Mouse (Mus musculus): Measurements from ENCODE around the gene Myl6. TPM values are rescaled to one million over a fixed set of nuclear protein-coding genes. Genes with fewer than 3 reads are reported as not detected.

Myl6 gene
- total and polyA plus RNA-seq, 3 experiments, result 266 to 1,414 (median 359) TPM

GRCm38 (mm10) chr10:128504641-128505370 is 10.9 kb upstream of the Myl6 start:
- ATAC-seq (ENCODE audit: extremely low read depth, insufficient number of reproducible peaks, low FRiP score, poor library complexity, severe bottlenecking) (peak; percentile 89), DNase-seq (ENCODE audit: low spot score) (peak; percentile 41)
- no peaks in the 10 kb centered on the region for H3K27me3 ChIP-seq (ENCODE audit: insufficient read depth, low read length)
- peaks cover 60% of the 10 kb centered on the region for H3K36me3 ChIP-seq (replicated peaks)
- H3K9me3 ChIP-seq (replicated peaks), result 0 out of 2 replicates have a peak, but pooled peaks cover 4% of the 10 kb centered on the region
- TF ChIP-seq CTCF (IDR thresholded peaks at IDR 0.05; ENCODE audit: low read depth, low read length) (no peak), GATA2 (IDR thresholded peaks at IDR 0.05; ENCODE audit: borderline replicate concordance, low read depth, low read length) (peak; percentile 45; the same call in 1 of the 2 replicates), GATA1 (IDR thresholded peaks at IDR 0.05; ENCODE audit: borderline replicate concordance, low read length) (no peak)
- H3K4me3 ChIP-seq (ENCODE audit: low read depth, low read length), result peak overlapping the region; percentile 62; the same call in 1 of the 2 replicates
- peaks cover 49% of the 10 kb centered on the region for H3K4me1 ChIP-seq (ENCODE audit: insufficient read depth, low read depth, low read length)

- no peak for TF ChIP-seq POLR2AphosphoS5 (IDR thresholded peaks at IDR 0.05; ENCODE audit: insufficient replicate concordance, low read depth, low read length)
- TF ChIP-seq CTCF (IDR thresholded peaks at IDR 0.05; ENCODE audit: low read depth, low read length), result no peak
- no peak for TF ChIP-seq GATA1 (IDR thresholded peaks at IDR 0.05; ENCODE audit: borderline replicate concordance, low read length)
- no peak for TF ChIP-seq TAL1 (conservative IDR thresholded peaks at IDR 0.05; ENCODE audit: low read depth, low read length)
- no peak for TF ChIP-seq GATA2 (IDR thresholded peaks at IDR 0.05; ENCODE audit: borderline replicate concordance, low read depth, low read length)
- Histone ChIP-seq H3K4me1 (ENCODE audit: insufficient read depth, low read depth, low read length) (peaks cover 57% of the 10 kb centered on the region), H3K9me3 (replicated peaks) (0 out of 2 replicates have a peak, but pooled peaks cover 4% of the 10 kb centered on the region), H3K36me3 (replicated peaks) (peaks cover 52% of the 10 kb centered on the region), H3K4me3 (ENCODE audit: low read depth, low read length) (no peak overlapping the region), H3K27me3 (ENCODE audit: insufficient read depth, low read length) (no peaks in the 10 kb centered on the region)
- ATAC-seq (ENCODE audit: extremely low read depth, insufficient number of reproducible peaks, low FRiP score, poor library complexity, severe bottlenecking) (no peak), DNase-seq (ENCODE audit: low spot score) (no peak)
Observed at GRCm38 (mm10) chr10:128504012-128504411, 10.1 kb upstream of the Myl6 start.

GRCm38 (mm10) chr10:128503532-128503931 is 9.6 kb upstream of the Myl6 start:
- no peak overlapping the region for H3K4me3 ChIP-seq (ENCODE audit: low read depth, low read length)
- no peak for ATAC-seq (ENCODE audit: extremely low read depth, insufficient number of reproducible peaks, low FRiP score, poor library complexity, severe bottlenecking)

GRCm38 (mm10) chr10:128502341-128502740 is 8.4 kb upstream of the Myl6 start:
- Histone ChIP-seq H3K4me1 (ENCODE audit: insufficient read depth, low read depth, low read length) (peaks cover 69% of the 10 kb centered on the region), H3K36me3 (replicated peaks) (peaks cover 44% of the 10 kb centered on the region), H3K9me3 (replicated peaks) (0 out of 2 replicates have a peak, but pooled peaks cover 4% of the 10 kb centered on the region), H3K4me3 (ENCODE audit: low read depth, low read length) (no peak overlapping the region), H3K27me3 (ENCODE audit: insufficient read depth, low read length) (no peaks in the 10 kb centered on the region)
- DNase-seq (ENCODE audit: low spot score), result no peak
- no peak for ATAC-seq (ENCODE audit: extremely low read depth, insufficient number of reproducible peaks, low FRiP score, poor library complexity, severe bottlenecking)
- TF ChIP-seq GATA1 (IDR thresholded peaks at IDR 0.05; ENCODE audit: borderline replicate concordance, low read length), result no peak
- TF ChIP-seq CTCF (IDR thresholded peaks at IDR 0.05; ENCODE audit: low read depth, low read length), result no peak
- no peak for TF ChIP-seq TAL1 (conservative IDR thresholded peaks at IDR 0.05; ENCODE audit: low read depth, low read length)
- TF ChIP-seq GATA2 (IDR thresholded peaks at IDR 0.05; ENCODE audit: borderline replicate concordance, low read depth, low read length), result no peak
- TF ChIP-seq POLR2AphosphoS5 (IDR thresholded peaks at IDR 0.05; ENCODE audit: insufficient replicate concordance, low read depth, low read length), result no peak

More at GRCm38 (mm10) chr10:128503532-128503931, 9.6 kb upstream of the Myl6 start:
- Histone ChIP-seq H3K9me3 (replicated peaks) (0 out of 2 replicates have a peak, but pooled peaks cover 4% of the 10 kb centered on the region), H3K27me3 (ENCODE audit: insufficient read depth, low read length) (no peaks in the 10 kb centered on the region), H3K36me3 (replicated peaks) (peaks cover 49% of the 10 kb centered on the region), H3K4me1 (ENCODE audit: insufficient read depth, low read depth, low read length) (peaks cover 57% of the 10 kb centered on the region)
- no peak for DNase-seq (ENCODE audit: low spot score)
- TF ChIP-seq CTCF (IDR thresholded peaks at IDR 0.05; ENCODE audit: low read depth, low read length) (no peak), GATA2 (IDR thresholded peaks at IDR 0.05; ENCODE audit: borderline replicate concordance, low read depth, low read length) (no peak), POLR2AphosphoS5 (IDR thresholded peaks at IDR 0.05; ENCODE audit: insufficient replicate concordance, low read depth, low read length) (no peak), GATA1 (IDR thresholded peaks at IDR 0.05; ENCODE audit: borderline replicate concordance, low read length) (no peak), TAL1 (conservative IDR thresholded peaks at IDR 0.05; ENCODE audit: low read depth, low read length) (no peak)

DNA sequence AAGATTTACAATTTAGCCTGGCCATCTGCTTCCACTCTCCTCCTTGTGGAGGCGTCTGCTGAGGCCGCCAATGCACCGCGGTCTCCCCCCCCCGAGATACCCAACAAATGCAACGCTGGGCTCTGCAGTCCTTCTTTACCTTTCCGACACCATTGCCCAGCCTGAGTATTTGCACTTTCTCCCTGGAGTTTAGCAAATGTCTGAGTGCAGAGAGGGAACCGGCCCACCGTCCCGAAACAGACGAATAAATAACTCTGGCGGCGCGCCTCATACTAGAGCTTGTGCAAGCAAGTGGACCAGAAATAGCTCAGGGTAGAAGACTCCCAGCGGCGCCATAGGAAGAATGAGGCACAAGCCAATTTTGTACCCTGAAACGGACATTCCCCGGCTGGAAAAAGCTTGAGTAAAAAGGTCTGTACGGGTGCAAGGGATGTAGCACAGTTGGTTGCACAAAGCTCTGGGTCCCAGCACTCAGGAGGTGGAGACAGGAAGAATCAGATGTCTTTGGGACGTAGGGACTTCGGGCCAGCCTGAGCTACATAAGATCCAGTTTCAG is 5.2 kb upstream of the Myl6 start:
- DNase-seq (ENCODE audit: low spot score) (no peak), ATAC-seq (ENCODE audit: extremely low read depth, insufficient number of reproducible peaks, low FRiP score, poor library complexity, severe bottlenecking) (no peak)
- H3K36me3 ChIP-seq (replicated peaks), result peaks cover 42% of the 10 kb centered on the region
- H3K27me3 ChIP-seq (ENCODE audit: insufficient read depth, low read length), result no peaks in the 10 kb centered on the region
- peak overlapping the region; percentile 72 for H3K4me3 ChIP-seq (ENCODE audit: low read depth, low read length)
- no peak for TF ChIP-seq POLR2AphosphoS5 (IDR thresholded peaks at IDR 0.05; ENCODE audit: insufficient replicate concordance, low read depth, low read length)
- TF ChIP-seq CTCF (IDR thresholded peaks at IDR 0.05; ENCODE audit: low read depth, low read length), result no peak
- TF ChIP-seq GATA2 (IDR thresholded peaks at IDR 0.05; ENCODE audit: borderline replicate concordance, low read depth, low read length), result no peak
- no peak for TF ChIP-seq GATA1 (IDR thresholded peaks at IDR 0.05; ENCODE audit: borderline replicate concordance, low read length)
- no peak for TF ChIP-seq TAL1 (conservative IDR thresholded peaks at IDR 0.05; ENCODE audit: low read depth, low read length)
- H3K9me3 ChIP-seq (replicated peaks), result no peaks in the 10 kb centered on the region
- peaks cover 77% of the 10 kb centered on the region for H3K4me1 ChIP-seq (ENCODE audit: insufficient read depth, low read depth, low read length)

- TF ChIP-seq CTCF (IDR thresholded peaks at IDR 0.05; ENCODE audit: low read depth, low read length), result no peak
- no peak for TF ChIP-seq POLR2AphosphoS5 (IDR thresholded peaks at IDR 0.05; ENCODE audit: insufficient replicate concordance, low read depth, low read length)
- DNase-seq (ENCODE audit: low spot score) (peak; percentile 95), ATAC-seq (ENCODE audit: extremely low read depth, insufficient number of reproducible peaks, low FRiP score, poor library complexity, severe bottlenecking) (peak; percentile 90)
- H3K9me3 ChIP-seq (replicated peaks), result no peaks in the 10 kb centered on the region
- no peaks in the 10 kb centered on the region for H3K27me3 ChIP-seq (ENCODE audit: insufficient read depth, low read length)
- H3K36me3 ChIP-seq (replicated peaks), result peaks cover 40% of the 10 kb centered on the region
- peaks cover 71% of the 10 kb centered on the region for H3K4me1 ChIP-seq (ENCODE audit: insufficient read depth, low read depth, low read length)
- H3K4me3 ChIP-seq (ENCODE audit: low read depth, low read length), result peak within 1 kb of the TSS; percentile 72
Observed at GRCm38 (mm10) chr10:128498590-128498989, 4.6 kb upstream of the Myl6 start, which contains the start of gene Myl6b. Gene Myl6b (minus strand): TSS chr10:128498685.

Measured in G1E (cell line).